Mouse (Mus musculus): ENCODE measurements around the gene Prrc2b. TPM values are rescaled to one million over a fixed set of nuclear protein-coding genes. Genes with fewer than 3 reads are reported as not detected.

The Prrc2b gene
- total RNA-seq, 2 experiments from 2014 or later: 76.4 to 86.9 TPM

GRCm38 (mm10) chr2:32167034-32167770, 16.3 kb downstream of the Prrc2b start:
- intact Hi-C loops (cut with DNase I): no loop called here
- Histone ChIP-seq H3K4me3 (peak overlapping the region; percentile 54), H3K27ac (peak overlapping the region; percentile 89)
- peak; percentile 9; the same call in 1 of the 2 replicates for TF ChIP-seq CTCF (IDR thresholded peaks at IDR 0.05)
- DNase-seq: no peak

- TF ChIP-seq CTCF (IDR thresholded peaks at IDR 0.05): peak; percentile 42; the same call in 1 of the 2 replicates
- intact Hi-C loops (cut with DNase I): no loop called here
- peak overlapping the region; percentile 89 for H3K27ac ChIP-seq
- H3K4me3 ChIP-seq: peak overlapping the region; percentile 54
- DNase-seq: peak; percentile 83
Measured at GRCm38 (mm10) chr2:32167819-32168218, 16.9 kb downstream of the Prrc2b start.

GRCm38 (mm10) chr2:32169292-32169691, 18.4 kb downstream of the Prrc2b start:
- TF ChIP-seq CTCF (IDR thresholded peaks at IDR 0.05): no peak
- peak overlapping the region; percentile 89 for H3K27ac ChIP-seq
- no peak for DNase-seq
- intact Hi-C loops (cut with DNase I): no loop called here
- H3K4me3 ChIP-seq: no peak overlapping the region

GRCm38 (mm10) chr2:32170010-32170409, 19.1 kb downstream of the Prrc2b start:
- no peak for DNase-seq
- no peak overlapping the region for H3K4me3 ChIP-seq
- TF ChIP-seq CTCF (IDR thresholded peaks at IDR 0.05): no peak
- intact Hi-C loops (cut with DNase I): no loop called here
- peak overlapping the region; percentile 89 for H3K27ac ChIP-seq

GRCm38 (mm10) chr2:32171658-32172433, 21.0 kb downstream of the Prrc2b start:
- Histone ChIP-seq H3K27ac (peak overlapping the region; percentile 91), H3K4me3 (peak overlapping the region; percentile 11; the same call in 1 of the 2 replicates)
- peak; percentile 31; the same call in 1 of the 2 replicates for TF ChIP-seq CTCF (IDR thresholded peaks at IDR 0.05)
- peak; percentile 75 for DNase-seq
- intact Hi-C loops (cut with DNase I): no loop called here

GRCm38 (mm10) chr2:32174170-32174741, 23.4 kb downstream of the Prrc2b start:
- intact Hi-C loops (cut with DNase I): no loop called here
- no peak for TF ChIP-seq CTCF (IDR thresholded peaks at IDR 0.05)
- peak overlapping the region; percentile 54 for H3K4me3 ChIP-seq
- H3K27ac ChIP-seq: peak overlapping the region; percentile 91
- DNase-seq: peak; percentile 85

GRCm38 (mm10) chr2:32175051-32175466, 24.2 kb downstream of the Prrc2b start:
- intact Hi-C loops (cut with DNase I): no loop called here
- DNase-seq: peak; percentile 62
- no peak for TF ChIP-seq CTCF (IDR thresholded peaks at IDR 0.05)
- Histone ChIP-seq H3K27ac (peak overlapping the region; percentile 91), H3K4me3 (peak overlapping the region; percentile 54)

- intact Hi-C loops (cut with DNase I): no loop called here
- peak overlapping the region; percentile 91 for H3K27ac ChIP-seq
- DNase-seq: peak; percentile 57
- no peak for TF ChIP-seq CTCF (IDR thresholded peaks at IDR 0.05)
- H3K4me3 ChIP-seq: peak overlapping the region; percentile 54; the same call in 1 of the 2 replicates
Measured at GRCm38 (mm10) chr2:32175508-32175907, 24.6 kb downstream of the Prrc2b start.

GRCm38 (mm10) chr2:32176848-32177247, 26.0 kb downstream of the Prrc2b start:
- intact Hi-C loops (cut with DNase I): no loop called here
- DNase-seq: no peak
- no peak overlapping the region for H3K4me3 ChIP-seq
- peak overlapping the region; percentile 54 for H3K27ac ChIP-seq
- no peak for TF ChIP-seq CTCF (IDR thresholded peaks at IDR 0.05)

- no peak for DNase-seq
- intact Hi-C loops (cut with DNase I): no loop called here
- no peak for TF ChIP-seq CTCF (IDR thresholded peaks at IDR 0.05)
- Histone ChIP-seq H3K4me3 (no peak overlapping the region), H3K27ac (peak overlapping the region; percentile 54)
Measured at GRCm38 (mm10) chr2:32177397-32178060, 26.6 kb downstream of the Prrc2b start.

- intact Hi-C loops (cut with DNase I): no loop called here
- no peak overlapping the region for H3K4me3 ChIP-seq
- no peak for DNase-seq
- TF ChIP-seq CTCF (IDR thresholded peaks at IDR 0.05): no peak
- H3K27ac ChIP-seq: peak overlapping the region; percentile 48
Measured at GRCm38 (mm10) chr2:32179363-32179762, 28.5 kb downstream of the Prrc2b start.

- intact Hi-C loops (cut with DNase I): no loop called here
- Histone ChIP-seq H3K4me3 (no peak overlapping the region), H3K27ac (0 out of 2 replicates have a peak overlapping the region, but pooled peaks have one; percentile 48)
- no peak for DNase-seq
- TF ChIP-seq CTCF (IDR thresholded peaks at IDR 0.05): no peak
Measured at GRCm38 (mm10) chr2:32180127-32180526, 29.2 kb downstream of the Prrc2b start.
